Mouse (Mus musculus): Measurements from ENCODE around the gene Clk3. TPM values are rescaled to one million over a fixed set of nuclear protein-coding genes. Genes with fewer than 3 reads are reported as not detected.

Clk3 gene
- polyA plus RNA-seq, 1 experiment: 224 TPM

DNA sequence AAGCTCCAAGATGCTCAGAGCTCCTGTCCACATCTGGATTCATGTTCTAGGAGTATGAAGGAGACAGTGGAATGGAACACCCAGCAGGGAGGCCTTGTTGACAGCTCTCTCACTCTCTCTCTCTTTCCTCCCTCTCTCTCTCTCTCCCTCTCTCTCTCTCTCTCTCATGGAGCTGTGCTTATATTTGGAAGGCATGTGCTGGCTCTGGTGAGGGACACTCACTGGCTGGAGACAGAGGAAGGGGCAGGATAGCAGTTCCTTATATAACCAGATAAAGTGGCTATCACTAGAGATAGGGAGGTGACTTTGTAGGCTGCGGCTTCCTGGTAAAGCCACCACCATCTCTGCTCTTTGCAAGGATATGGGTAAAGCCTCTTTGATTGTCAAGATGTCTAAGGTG lies 4.6 kb upstream of the Clk3 start:
- Histone ChIP-seq H3K27ac (ENCODE audit: control insufficient read depth, insufficient read depth, low read depth, low read length) (no peak overlapping the region), H3K4me3 (ENCODE audit: control insufficient read depth, low read depth, low read length) (no peak overlapping the region), H3K27me3 (ENCODE audit: control insufficient read depth, insufficient read depth, low read length) (no peaks in the 10 kb centered on the region), H3K4me1 (ENCODE audit: control insufficient read depth, insufficient read depth, low read length) (peaks cover 12% of the 10 kb centered on the region), H3K36me3 (ENCODE audit: control insufficient read depth, insufficient read depth, low read length) (no peaks in the 10 kb centered on the region)
- TF ChIP-seq CTCF (IDR thresholded peaks at IDR 0.05; ENCODE audit: control insufficient read depth, insufficient read depth, insufficient replicate concordance, low read depth, low read length) (no peak), POLR2A (IDR thresholded peaks at IDR 0.05; ENCODE audit: control insufficient read depth, low read depth, low read length) (no peak)

- Histone ChIP-seq H3K4me3 (ENCODE audit: control insufficient read depth, low read depth, low read length) (no peak overlapping the region), H3K27me3 (ENCODE audit: control insufficient read depth, insufficient read depth, low read length) (no peaks in the 10 kb centered on the region), H3K36me3 (ENCODE audit: control insufficient read depth, insufficient read depth, low read length) (no peaks in the 10 kb centered on the region), H3K4me1 (ENCODE audit: control insufficient read depth, insufficient read depth, low read length) (peaks cover 12% of the 10 kb centered on the region), H3K27ac (ENCODE audit: control insufficient read depth, insufficient read depth, low read depth, low read length) (no peak overlapping the region)
- TF ChIP-seq POLR2A (IDR thresholded peaks at IDR 0.05; ENCODE audit: control insufficient read depth, low read depth, low read length) (no peak), CTCF (IDR thresholded peaks at IDR 0.05; ENCODE audit: control insufficient read depth, insufficient read depth, insufficient replicate concordance, low read depth, low read length) (no peak)
These were observed 3.9 kb upstream of the Clk3 start for GRCm38 (mm10) chr9:57769539-57770069.

DNA sequence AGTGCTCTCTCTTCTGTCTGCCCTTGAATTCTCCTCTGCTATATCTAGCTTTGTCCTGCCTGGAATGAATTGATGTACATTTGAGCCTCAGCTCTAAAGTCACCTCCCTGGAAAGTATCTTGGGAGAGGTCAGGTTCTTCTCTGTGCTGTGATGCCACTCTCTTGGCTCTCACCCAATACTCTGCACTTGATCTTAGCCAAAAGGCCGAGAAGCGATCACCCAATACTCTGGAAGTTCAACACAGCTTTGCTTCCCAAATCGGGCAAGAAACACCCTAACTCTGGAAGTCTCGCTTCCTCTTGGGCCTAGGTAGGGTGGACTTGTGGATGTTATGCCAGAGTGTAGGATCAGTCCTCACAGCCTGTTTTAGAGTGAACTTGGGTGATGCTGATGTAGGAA lies 1.6 kb upstream of the Clk3 start:
- Histone ChIP-seq H3K4me1 (ENCODE audit: control insufficient read depth, insufficient read depth, low read length) (peaks cover 17% of the 10 kb centered on the region), H3K36me3 (ENCODE audit: control insufficient read depth, insufficient read depth, low read length) (no peaks in the 10 kb centered on the region), H3K27ac (ENCODE audit: control insufficient read depth, insufficient read depth, low read depth, low read length) (no peak overlapping the region), H3K4me3 (ENCODE audit: control insufficient read depth, low read depth, low read length) (peak overlapping the region; percentile 89), H3K27me3 (ENCODE audit: control insufficient read depth, insufficient read depth, low read length) (no peaks in the 10 kb centered on the region)
- no peak for TF ChIP-seq CTCF (IDR thresholded peaks at IDR 0.05; ENCODE audit: control insufficient read depth, insufficient read depth, insufficient replicate concordance, low read depth, low read length)

- Histone ChIP-seq H3K27me3 (ENCODE audit: control insufficient read depth, insufficient read depth, low read length) (no peaks in the 10 kb centered on the region), H3K27ac (ENCODE audit: control insufficient read depth, insufficient read depth, low read depth, low read length) (peak overlapping the region; percentile 87), H3K36me3 (ENCODE audit: control insufficient read depth, insufficient read depth, low read length) (no peaks in the 10 kb centered on the region; the same call in 1 of the 2 replicates), H3K4me1 (ENCODE audit: control insufficient read depth, insufficient read depth, low read length) (peaks cover 17% of the 10 kb centered on the region), H3K4me3 (ENCODE audit: control insufficient read depth, low read depth, low read length) (peak overlapping the region; percentile 89)
- TF ChIP-seq CTCF (IDR thresholded peaks at IDR 0.05; ENCODE audit: control insufficient read depth, insufficient read depth, insufficient replicate concordance, low read depth, low read length) (no peak), POLR2A (IDR thresholded peaks at IDR 0.05; ENCODE audit: control insufficient read depth, low read depth, low read length) (no peak)
These were observed 771 bp upstream of the Clk3 start for GRCm38 (mm10) chr9:57766431-57766830.

DNA sequence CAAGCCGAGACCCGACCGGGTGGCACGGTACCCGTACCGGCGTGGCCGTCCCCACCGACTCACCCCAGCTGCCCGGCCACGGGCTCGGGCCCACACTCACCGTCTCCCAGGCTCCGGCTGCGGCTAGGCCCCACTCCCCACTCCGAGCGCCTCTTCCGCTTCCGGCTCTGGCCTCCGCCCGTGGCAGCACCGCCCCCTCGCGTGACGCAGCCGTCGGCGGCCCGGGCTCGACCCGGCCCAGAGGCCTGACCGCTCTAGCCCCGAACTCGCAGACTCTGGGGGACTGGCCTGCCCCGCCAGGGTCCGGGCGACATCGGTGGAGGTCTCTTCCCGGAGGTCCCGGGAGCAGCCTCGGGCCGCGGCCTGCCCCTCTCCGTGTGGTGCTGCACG lies 691 bp downstream of the Clk3 start:
- TF ChIP-seq CTCF (IDR thresholded peaks at IDR 0.05; ENCODE audit: control insufficient read depth, insufficient read depth, insufficient replicate concordance, low read depth, low read length) (no peak), POLR2A (IDR thresholded peaks at IDR 0.05; ENCODE audit: control insufficient read depth, low read depth, low read length) (peak; percentile 86)
- Histone ChIP-seq H3K4me1 (ENCODE audit: control insufficient read depth, insufficient read depth, low read length) (peaks cover 17% of the 10 kb centered on the region), H3K4me3 (ENCODE audit: control insufficient read depth, low read depth, low read length) (peak overlapping the region; percentile 89), H3K27ac (ENCODE audit: control insufficient read depth, insufficient read depth, low read depth, low read length) (peak overlapping the region; percentile 87), H3K36me3 (ENCODE audit: control insufficient read depth, insufficient read depth, low read length) (no peaks in the 10 kb centered on the region; the same call in 1 of the 2 replicates), H3K27me3 (ENCODE audit: control insufficient read depth, insufficient read depth, low read length) (no peaks in the 10 kb centered on the region)

DNA sequence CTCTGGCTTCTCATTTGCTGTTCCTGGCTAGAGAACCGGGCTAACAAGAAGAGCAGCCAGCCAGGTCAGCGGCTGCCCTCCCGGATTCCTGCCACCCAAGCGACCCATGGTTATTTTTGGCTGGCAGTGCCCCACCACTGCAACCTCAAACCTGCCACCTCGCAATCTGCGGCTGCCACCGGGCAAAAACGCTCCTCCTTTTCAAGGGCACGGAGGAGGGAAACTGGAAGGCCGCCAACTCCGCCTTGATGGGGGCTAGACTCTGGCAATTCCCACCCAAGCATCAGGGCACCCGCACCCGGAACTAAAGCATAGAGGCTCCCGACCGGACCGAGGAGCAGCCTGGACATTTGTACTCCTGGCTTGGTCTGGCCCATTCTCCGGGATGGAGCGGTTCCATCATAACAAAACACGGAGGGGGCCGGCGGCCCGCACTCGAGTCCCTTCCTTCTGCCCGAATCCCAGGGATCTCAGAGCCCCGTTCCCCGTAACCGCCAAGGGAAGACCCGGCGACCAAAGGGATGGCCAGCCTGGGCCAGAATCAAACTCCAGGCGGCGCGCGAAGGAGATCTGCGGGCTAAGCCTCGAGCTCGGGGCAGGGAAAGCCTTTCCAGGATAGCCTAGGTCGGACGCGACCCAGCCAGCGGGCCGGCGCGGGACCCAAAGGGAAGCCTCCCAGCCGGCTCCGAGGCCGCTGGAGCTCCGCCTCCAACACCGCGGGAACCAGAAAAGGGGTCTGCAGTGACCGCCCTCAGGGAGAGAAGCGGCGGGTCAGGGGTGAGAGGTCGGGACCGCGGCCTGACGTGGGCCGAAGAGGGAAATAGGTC lies 1.3 kb downstream of the Clk3 start:
- no peaks in the 10 kb centered on the region for H3K27me3 ChIP-seq (ENCODE audit: control insufficient read depth, insufficient read depth, low read length)
- H3K36me3 ChIP-seq (ENCODE audit: control insufficient read depth, insufficient read depth, low read length): no peaks in the 10 kb centered on the region; the same call in 1 of the 2 replicates
- TF ChIP-seq CTCF (IDR thresholded peaks at IDR 0.05; ENCODE audit: control insufficient read depth, insufficient read depth, insufficient replicate concordance, low read depth, low read length) (no peak), POLR2A (IDR thresholded peaks at IDR 0.05; ENCODE audit: control insufficient read depth, low read depth, low read length) (no peak)
- H3K27ac ChIP-seq (ENCODE audit: control insufficient read depth, insufficient read depth, low read depth, low read length): peak overlapping the region; percentile 87
- peak overlapping the region; percentile 89 for H3K4me3 ChIP-seq (ENCODE audit: control insufficient read depth, low read depth, low read length)
- H3K4me1 ChIP-seq (ENCODE audit: control insufficient read depth, insufficient read depth, low read length): peaks cover 17% of the 10 kb centered on the region

DNA sequence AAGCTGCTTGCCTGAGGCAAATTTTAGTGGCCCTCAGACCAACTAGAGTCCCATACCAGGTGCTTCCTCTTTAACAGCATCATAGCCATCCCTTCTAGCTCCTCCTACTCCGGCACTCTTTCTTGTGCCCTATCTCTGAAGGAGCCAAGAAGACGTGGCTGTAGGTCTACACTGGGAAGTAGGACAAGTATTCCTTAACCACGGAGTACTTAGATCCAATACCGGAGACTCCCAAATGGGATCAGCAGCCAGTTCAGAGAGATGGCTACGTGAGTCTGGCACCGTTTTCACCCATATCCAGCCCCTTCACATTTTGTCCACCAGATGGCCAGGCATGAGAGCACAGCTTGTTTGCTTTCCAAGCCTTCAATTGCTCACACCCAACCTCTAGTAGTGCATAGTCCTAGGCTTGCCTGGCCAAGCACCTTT lies 3.1 kb downstream of the Clk3 start:
- peak overlapping the region; percentile 89 for H3K4me3 ChIP-seq (ENCODE audit: control insufficient read depth, low read depth, low read length)
- TF ChIP-seq CTCF (IDR thresholded peaks at IDR 0.05; ENCODE audit: control insufficient read depth, insufficient read depth, insufficient replicate concordance, low read depth, low read length) (peak; percentile 32; the same call in 1 of the 2 replicates), POLR2A (IDR thresholded peaks at IDR 0.05; ENCODE audit: control insufficient read depth, low read depth, low read length) (no peak)

More for the DNA sequence above, 3.1 kb downstream of the Clk3 start:
- H3K36me3 ChIP-seq (ENCODE audit: control insufficient read depth, insufficient read depth, low read length): peaks cover 3% of the 10 kb centered on the region; the same call in 1 of the 2 replicates
- H3K4me1 ChIP-seq (ENCODE audit: control insufficient read depth, insufficient read depth, low read length): peaks cover 17% of the 10 kb centered on the region
- H3K27me3 ChIP-seq (ENCODE audit: control insufficient read depth, insufficient read depth, low read length): no peaks in the 10 kb centered on the region
- peak overlapping the region; percentile 82 for H3K27ac ChIP-seq (ENCODE audit: control insufficient read depth, insufficient read depth, low read depth, low read length)
